Mouse (Mus musculus): ENCODE measurements around the gene Cdk13. TPM values are rescaled to one million over a fixed set of nuclear protein-coding genes. Genes with fewer than 3 reads are reported as not detected.

Cdk13 gene
- polyA plus RNA-seq (2012; rRNA removed) = 30.3 and 32.1 TPM in 2 replicates

GRCm38 (mm10) chr13:17804909-17805613, at the start of gene Cdk13:
TSS of gene Cdk13 (minus strand) at chr13:17805097.
- peak within 1 kb of the TSS; percentile 70 for H3K4me3 ChIP-seq (ENCODE audit: insufficient read depth, low read length)
- no peaks in the 10 kb centered on the region for H3K4me1 ChIP-seq (ENCODE audit: control insufficient read depth, insufficient read depth, low read length)
- peak within 1 kb of the TSS; percentile 100 for H3K27ac ChIP-seq (ENCODE audit: insufficient read depth, low read length)
- peak; percentile 98 for TF ChIP-seq POLR2A (IDR thresholded peaks at IDR 0.05; ENCODE audit: extremely low read depth, insufficient read depth, low read length)
- TF ChIP-seq CTCF (IDR thresholded peaks at IDR 0.05; ENCODE audit: extremely low read depth, insufficient read depth, low read length) = no peak

GRCm38 (mm10) chr13:17843336-17843735, 38.4 kb upstream of the Cdk13 start:
- TF ChIP-seq POLR2A (IDR thresholded peaks at IDR 0.05; ENCODE audit: extremely low read depth, insufficient read depth, low read length) (no peak), CTCF (IDR thresholded peaks at IDR 0.05; ENCODE audit: extremely low read depth, insufficient read depth, low read length) (no peak)
- H3K4me3 ChIP-seq (ENCODE audit: insufficient read depth, low read length) = no peak overlapping the region
- H3K27ac ChIP-seq (ENCODE audit: insufficient read depth, low read length) = no peak overlapping the region

GRCm38 (mm10) chr13:17842756-17843155, 37.9 kb upstream of the Cdk13 start:
- no peak overlapping the region for H3K27ac ChIP-seq (ENCODE audit: insufficient read depth, low read length)
- H3K4me3 ChIP-seq (ENCODE audit: insufficient read depth, low read length) = no peak overlapping the region
- no peaks in the 10 kb centered on the region for H3K4me1 ChIP-seq (ENCODE audit: control insufficient read depth, insufficient read depth, low read length)
- no peak for TF ChIP-seq CTCF (IDR thresholded peaks at IDR 0.05; ENCODE audit: extremely low read depth, insufficient read depth, low read length)
- TF ChIP-seq POLR2A (IDR thresholded peaks at IDR 0.05; ENCODE audit: extremely low read depth, insufficient read depth, low read length) = no peak

More at GRCm38 (mm10) chr13:17843336-17843735, 38.4 kb upstream of the Cdk13 start:
- no peaks in the 10 kb centered on the region for H3K4me1 ChIP-seq (ENCODE audit: control insufficient read depth, insufficient read depth, low read length)

GRCm38 (mm10) chr13:17839137-17839536, 34.2 kb upstream of the Cdk13 start:
- Histone ChIP-seq H3K27ac (ENCODE audit: insufficient read depth, low read length) (no peak overlapping the region), H3K4me1 (ENCODE audit: control insufficient read depth, insufficient read depth, low read length) (no peaks in the 10 kb centered on the region), H3K4me3 (ENCODE audit: insufficient read depth, low read length) (no peak overlapping the region)
- TF ChIP-seq POLR2A (IDR thresholded peaks at IDR 0.05; ENCODE audit: extremely low read depth, insufficient read depth, low read length) (no peak), CTCF (IDR thresholded peaks at IDR 0.05; ENCODE audit: extremely low read depth, insufficient read depth, low read length) (no peak)

- no peak overlapping the region for H3K4me3 ChIP-seq (ENCODE audit: insufficient read depth, low read length)
These were observed 33.6 kb upstream of the Cdk13 start for GRCm38 (mm10) chr13:17838484-17838851.

GRCm38 (mm10) chr13:17837610-17838483, 33.0 kb upstream of the Cdk13 start:
- TF ChIP-seq POLR2A (IDR thresholded peaks at IDR 0.05; ENCODE audit: extremely low read depth, insufficient read depth, low read length) = no peak
- peak; percentile 77 for TF ChIP-seq CTCF (IDR thresholded peaks at IDR 0.05; ENCODE audit: extremely low read depth, insufficient read depth, low read length)
- Histone ChIP-seq H3K4me3 (ENCODE audit: insufficient read depth, low read length) (no peak overlapping the region), H3K27ac (ENCODE audit: insufficient read depth, low read length) (no peak overlapping the region), H3K4me1 (ENCODE audit: control insufficient read depth, insufficient read depth, low read length) (no peaks in the 10 kb centered on the region)

More at GRCm38 (mm10) chr13:17838484-17838851, 33.6 kb upstream of the Cdk13 start:
- no peaks in the 10 kb centered on the region for H3K4me1 ChIP-seq (ENCODE audit: control insufficient read depth, insufficient read depth, low read length)
- no peak overlapping the region for H3K27ac ChIP-seq (ENCODE audit: insufficient read depth, low read length)
- TF ChIP-seq POLR2A (IDR thresholded peaks at IDR 0.05; ENCODE audit: extremely low read depth, insufficient read depth, low read length) = no peak
- TF ChIP-seq CTCF (IDR thresholded peaks at IDR 0.05; ENCODE audit: extremely low read depth, insufficient read depth, low read length) = peak; percentile 53; the same call in 1 of the 2 replicates

GRCm38 (mm10) chr13:17836808-17837207, 31.9 kb upstream of the Cdk13 start:
- H3K4me3 ChIP-seq (ENCODE audit: insufficient read depth, low read length) = no peak overlapping the region
- H3K4me1 ChIP-seq (ENCODE audit: control insufficient read depth, insufficient read depth, low read length) = no peaks in the 10 kb centered on the region
- H3K27ac ChIP-seq (ENCODE audit: insufficient read depth, low read length) = no peak overlapping the region
- no peak for TF ChIP-seq POLR2A (IDR thresholded peaks at IDR 0.05; ENCODE audit: extremely low read depth, insufficient read depth, low read length)
- TF ChIP-seq CTCF (IDR thresholded peaks at IDR 0.05; ENCODE audit: extremely low read depth, insufficient read depth, low read length) = no peak

GRCm38 (mm10) chr13:17832940-17833339, 28.0 kb upstream of the Cdk13 start:
- H3K27ac ChIP-seq (ENCODE audit: insufficient read depth, low read length) = no peak overlapping the region
- H3K4me3 ChIP-seq (ENCODE audit: insufficient read depth, low read length) = no peak overlapping the region
- TF ChIP-seq CTCF (IDR thresholded peaks at IDR 0.05; ENCODE audit: extremely low read depth, insufficient read depth, low read length) (no peak), POLR2A (IDR thresholded peaks at IDR 0.05; ENCODE audit: extremely low read depth, insufficient read depth, low read length) (no peak)
- H3K4me1 ChIP-seq (ENCODE audit: control insufficient read depth, insufficient read depth, low read length) = no peaks in the 10 kb centered on the region

- no peak for TF ChIP-seq POLR2A (IDR thresholded peaks at IDR 0.05; ENCODE audit: extremely low read depth, insufficient read depth, low read length)
- Histone ChIP-seq H3K4me3 (ENCODE audit: insufficient read depth, low read length) (no peak overlapping the region), H3K27ac (ENCODE audit: insufficient read depth, low read length) (no peak overlapping the region), H3K4me1 (ENCODE audit: control insufficient read depth, insufficient read depth, low read length) (no peaks in the 10 kb centered on the region)
These were observed 12.3 kb upstream of the Cdk13 start for GRCm38 (mm10) chr13:17817226-17817625.
